Mouse (Mus musculus) layer of hippocampus, adult 2 months (tissue): ENCODE results near the gene Bscl2. TPM values are rescaled to one million over a fixed set of nuclear protein-coding genes. Genes with fewer than 3 reads are reported as not detected.
"Not testable (repeated sequence)": the region's sequence is repeated elsewhere in the genome, so short reads cannot be mapped to it uniquely, and the experiment has no call there.

Experiments
- DNase-seq, 2 experiments: peaks; one replicate each; pipeline ENCODE4 v3.0.0; 2022; ENCODE audit warnings: low spot score in 2 of 2
- H3K27ac ChIP-seq: fragments of 200-600 bp; 2 replicates; pipeline ENCODE4 v1.8.1; 2022
- H3K4me3 ChIP-seq: fragments of 200-600 bp; 2 replicates; pipeline ENCODE4 v1.8.1; 2022; ENCODE audit warnings: mild to moderate bottlenecking
- CTCF ChIP-seq: fragments of 200-600 bp; conservative IDR thresholded peaks from 2 replicates; pipeline ENCODE4 v1.8.1; 2022; ENCODE audit warnings: antibody characterized with exemption, mild to moderate bottlenecking, moderate library complexity
- total RNA-seq, 2 experiments: library from RNA; stranded (reverse); gene quantifications; 2 replicates each; pipeline ENCODE4 v1.2.3; 2021

Bscl2 gene
- total RNA-seq, 2 experiments from 2014 or later, result 101 TPM

- H3K27ac ChIP-seq, result no peak overlapping the region
- no peak overlapping the region for H3K4me3 ChIP-seq
- TF ChIP-seq CTCF, result no peak
- no peak for DNase-seq
Observed at GRCm38 (mm10) chr19:8817001-8817400, 20.3 kb upstream of the Bscl2 start.

- no peak for DNase-seq
- peak overlapping the region; percentile 93 for H3K4me3 ChIP-seq
- H3K27ac ChIP-seq, result peak overlapping the region; percentile 99
- TF ChIP-seq CTCF, result no peak
Observed at GRCm38 (mm10) chr19:8818301-8818798, 18.9 kb upstream of the Bscl2 start.

GRCm38 (mm10) chr19:8818801-8819595 lies 18.3 kb upstream of the Bscl2 start, which contains the start of gene Ttc9c:
Ttc9c (minus strand) TSS chr19:8819333.
- no peak for TF ChIP-seq CTCF
- Histone ChIP-seq H3K4me3 (peak within 1 kb of the TSS; percentile 93), H3K27ac (peak within 1 kb of the TSS; percentile 99)
- DNase-seq, result peak; percentile 95 to 99

GRCm38 (mm10) chr19:8819596-8820423 lies 17.5 kb upstream of the Bscl2 start, which contains the start of gene Hnrnpul2:
Hnrnpul2 (plus strand) TSS chr19:8820010.
- Histone ChIP-seq H3K4me3 (peak within 1 kb of the TSS; percentile 93), H3K27ac (peak within 1 kb of the TSS; percentile 99)
- TF ChIP-seq CTCF, result no peak
- DNase-seq, result peak; percentile 97 to 99

GRCm38 (mm10) chr19:8820424-8820956 lies 16.8 kb upstream of the Bscl2 start:
- peak in 1 of 2 experiments; percentile 53 for DNase-seq
- H3K4me3 ChIP-seq, result peak overlapping the region; percentile 93
- peak overlapping the region; percentile 99 for H3K27ac ChIP-seq
- TF ChIP-seq CTCF, result no peak

- no peak for TF ChIP-seq CTCF
- peak overlapping the region; percentile 99 for H3K27ac ChIP-seq
- peak overlapping the region; percentile 93 for H3K4me3 ChIP-seq
- no peak for DNase-seq
Observed at GRCm38 (mm10) chr19:8821146-8821545, 16.1 kb upstream of the Bscl2 start.

GRCm38 (mm10) chr19:8822696-8823095 lies 14.6 kb upstream of the Bscl2 start:
- H3K27ac ChIP-seq, result no peak overlapping the region
- DNase-seq, result no peak
- TF ChIP-seq CTCF, result no peak
- peak overlapping the region; percentile 93 for H3K4me3 ChIP-seq

GRCm38 (mm10) chr19:8829660-8830059 lies 7.6 kb upstream of the Bscl2 start, which contains the start of gene AC129217.1:
AC129217.1 (plus strand) TSS chr19:8829773.
- no peak for TF ChIP-seq CTCF
- Histone ChIP-seq H3K4me3 (no peak within 1 kb of the TSS), H3K27ac (peak within 1 kb of the TSS; percentile 75)
- no peak for DNase-seq

- Histone ChIP-seq H3K27ac (peak overlapping the region; percentile 75), H3K4me3 (no peak overlapping the region)
- peak in 1 of 2 experiments; percentile 50 for DNase-seq
- no peak for TF ChIP-seq CTCF
Observed at GRCm38 (mm10) chr19:8830664-8831063, 6.6 kb upstream of the Bscl2 start.

GRCm38 (mm10) chr19:8831262-8831661 lies 6.0 kb upstream of the Bscl2 start:
- TF ChIP-seq CTCF, result peak; percentile 58
- Histone ChIP-seq H3K4me3 (no peak overlapping the region), H3K27ac (peak overlapping the region; percentile 75)
- no peak for DNase-seq

- TF ChIP-seq CTCF, result no peak
- DNase-seq, result no peak
- Histone ChIP-seq H3K4me3 (no peak overlapping the region), H3K27ac (peak overlapping the region; percentile 51; the same call in 1 of the 2 replicates)
Observed at GRCm38 (mm10) chr19:8832971-8833370, 4.3 kb upstream of the Bscl2 start.

- not testable (repeated sequence) for H3K4me3 ChIP-seq, DNase-seq, H3K27ac ChIP-seq
Observed at GRCm38 (mm10) chr19:8836327-8836726, 940 bp upstream of the Bscl2 start.
